Mouse (Mus musculus) retina, postnatal 1 day (tissue): ENCODE results near the gene Ddx46.

Experiments used
- DNase-seq: peaks from one replicate; pipeline ENCODE4 v3.0.0-alpha.2; 2012

The Ddx46 gene

DNA sequence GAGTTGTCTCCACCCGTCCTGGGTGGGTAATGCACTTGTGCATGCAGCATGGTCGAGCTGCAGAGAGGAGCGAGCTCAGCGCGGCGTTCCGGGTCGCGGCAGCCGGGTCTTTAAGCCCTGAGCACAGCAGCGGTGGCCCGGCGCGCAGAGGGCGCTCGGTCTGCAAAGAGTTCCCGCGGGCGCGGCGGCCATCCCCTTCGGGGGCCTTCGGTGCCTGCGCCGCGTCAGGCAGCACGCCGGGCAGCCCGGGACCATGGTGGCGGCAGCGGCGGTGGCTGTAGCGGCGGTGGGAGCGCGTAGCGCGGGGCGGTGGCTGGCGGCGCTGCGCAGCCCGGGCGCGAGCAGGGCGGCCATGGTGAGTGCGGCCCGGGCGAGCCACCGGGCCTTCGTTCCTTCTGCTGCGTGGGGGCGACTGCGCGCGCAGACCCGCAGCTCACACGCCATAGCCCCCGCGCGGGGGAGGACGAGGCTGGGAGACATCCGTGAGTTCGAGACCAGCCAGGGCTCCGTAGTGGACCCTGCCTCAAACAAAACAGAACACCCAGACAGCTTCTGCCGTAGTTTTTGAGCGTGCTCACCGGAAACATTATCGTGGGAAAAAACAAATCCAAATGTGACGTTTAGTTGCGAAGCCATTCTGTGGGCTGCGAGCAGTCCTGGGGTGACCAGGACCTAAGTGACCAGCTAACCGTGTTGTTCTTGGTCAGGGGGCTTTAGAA, 92.5 kb downstream of the Ddx46 start, which contains the start of gene Pcbd2:
TSS of gene Pcbd2 (plus strand) at position 249 of the 719 bp plus-strand sequence.
- DNase-seq: peak; percentile 90

DNA sequence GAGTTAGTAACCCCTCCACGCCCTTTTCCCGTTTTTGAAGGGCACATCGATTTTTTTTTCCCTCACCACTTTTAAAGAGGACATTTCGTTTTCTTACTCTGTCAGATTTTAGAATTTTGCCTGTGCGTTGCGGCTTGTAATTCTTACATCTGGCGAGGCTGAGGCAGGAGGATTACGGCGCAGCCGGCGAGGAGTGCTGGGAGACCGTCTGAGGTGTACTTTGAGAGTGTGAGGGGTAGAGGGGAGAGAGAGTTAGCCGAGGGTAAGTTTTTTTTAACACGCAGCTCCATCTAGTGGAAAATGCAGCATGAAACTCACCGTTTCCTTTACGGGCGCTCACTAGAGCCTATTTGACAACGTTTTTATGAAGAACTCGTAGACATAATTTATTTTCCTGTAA, 93.0 kb downstream of the Ddx46 start:
- DNase-seq: peak; percentile 84

DNA sequence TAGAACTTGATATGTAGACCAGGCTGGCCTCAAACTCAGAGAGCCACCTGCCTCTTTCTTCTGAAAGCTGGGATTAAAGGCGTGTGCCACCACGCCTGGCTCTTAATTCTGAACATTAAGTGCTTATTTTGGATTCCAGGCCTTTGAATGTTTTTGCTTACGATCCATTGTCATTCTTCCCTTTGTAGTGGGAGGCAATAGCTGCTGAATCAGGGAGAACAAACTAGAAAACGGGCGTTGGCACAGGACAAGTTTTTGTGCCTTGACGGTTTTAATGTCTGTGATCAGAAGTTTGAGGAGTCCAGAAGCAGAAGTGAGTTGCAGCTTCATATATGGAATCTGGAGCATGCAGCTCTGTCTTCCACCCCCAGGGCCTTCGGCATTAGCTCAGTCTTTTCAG, 95.9 kb downstream of the Ddx46 start:
- no peak for DNase-seq
